Mouse (Mus musculus): ENCODE measurements around the gene Rbms3. TPM values are rescaled to one million over a fixed set of nuclear protein-coding genes. Genes with fewer than 3 reads are reported as not detected.

Gene Rbms3
- total and polyA plus RNA-seq, 3 experiments: not detected

DNA sequence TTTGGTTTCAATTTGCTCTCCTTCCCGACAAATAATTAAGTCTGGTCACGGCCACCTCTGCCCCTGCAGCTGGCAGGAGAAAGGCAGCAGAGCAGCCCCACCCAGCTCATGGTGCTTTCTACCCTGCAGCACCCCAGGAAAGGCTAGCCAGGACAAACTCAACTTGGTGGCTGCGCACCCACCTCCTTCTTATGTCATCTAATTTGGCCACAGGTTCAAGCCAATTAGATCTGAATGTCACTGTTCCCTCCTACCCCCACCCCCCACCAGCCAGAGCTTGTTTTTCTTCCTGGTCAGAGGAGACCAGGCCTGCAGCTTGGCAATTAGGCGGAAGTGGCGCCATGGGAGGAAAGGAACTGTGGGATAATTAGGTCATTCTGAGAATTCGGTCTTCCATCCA is 664.0 kb downstream of the Rbms3 start:
- Histone ChIP-seq H3K9me3 (replicated peaks; ENCODE audit: low read length) (peaks cover 82% of the 10 kb centered on the region), H3K4me2 (ENCODE audit: insufficient read depth, low read depth, poor library complexity, severe bottlenecking) (no peak overlapping the region), H3K4me1 (ENCODE audit: control insufficient read depth in 1 of 2, insufficient read depth in 2 of 2) (no peaks in the 10 kb centered on the region), H3K4me3 (replicated peaks in 1 of 3; ENCODE audit: low read depth in 2 of 3, low read length in 2 of 3, poor library complexity in 1 of 3) (no peak overlapping the region), H3K36me3 (replicated peaks in 1 of 2; ENCODE audit: control insufficient read depth in 1 of 2, insufficient read depth in 1 of 2, low read length in 1 of 2) (no peaks in the 10 kb centered on the region), H3K79me2 (replicated peaks; ENCODE audit: control insufficient read depth, extremely low read depth, insufficient read depth, poor library complexity, severe bottlenecking) (no peaks in the 10 kb centered on the region), H3K27ac (ENCODE audit: insufficient read depth, low read depth) (no peak overlapping the region), H3K27me3 (replicated peaks) (no peaks in the 10 kb centered on the region), H3K9ac (ENCODE audit: insufficient read depth, low read depth) (no peak overlapping the region)
- in situ Hi-C loops (cut with MboI; ENCODE audit: low pct_ligation_motif_present, low pct_unique_long_range_greater_than_20kb, low sequenced_read_pairs) (no loop called here), dilution Hi-C loops (cut with MboI; ENCODE audit: extremely low pct_ligation_motif_present, extremely low pct_unique_long_range_greater_than_20kb, low sequenced_read_pairs) (no loop called here)
- no peak for TF ChIP-seq CHD2 (IDR thresholded peaks at IDR 0.05; ENCODE audit: low read length)
- DNase-seq (ENCODE audit: extremely low read depth): no peak

DNA sequence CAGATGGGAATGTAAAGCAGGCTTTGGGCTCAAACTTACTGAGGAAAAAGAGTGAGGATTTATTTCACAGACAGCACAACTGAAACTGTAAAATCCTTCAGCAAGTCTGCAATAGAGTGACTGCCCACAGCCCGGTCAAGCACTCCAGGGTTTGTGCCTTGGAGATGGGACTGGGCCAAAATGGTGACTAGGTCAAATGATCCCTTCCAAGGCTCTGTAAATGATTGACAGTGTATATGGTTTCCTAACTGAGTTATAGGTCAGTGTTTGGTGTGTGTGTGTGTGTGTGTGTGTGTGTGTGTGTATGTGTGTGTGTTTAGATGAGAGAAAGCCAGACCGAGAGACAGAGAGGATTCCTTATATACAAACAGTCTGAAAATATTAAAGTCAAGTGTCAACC is 673.6 kb downstream of the Rbms3 start:
- no peaks in the 10 kb centered on the region for H3K36me3 ChIP-seq (replicated peaks in 1 of 2; ENCODE audit: control insufficient read depth in 1 of 2, insufficient read depth in 1 of 2, low read length in 1 of 2)
- no peaks in the 10 kb centered on the region for H3K4me1 ChIP-seq (ENCODE audit: control insufficient read depth in 1 of 2, insufficient read depth in 2 of 2)
- no peak overlapping the region for H3K27ac ChIP-seq (ENCODE audit: insufficient read depth, low read depth)
- no peaks in the 10 kb centered on the region for H3K79me2 ChIP-seq (replicated peaks; ENCODE audit: control insufficient read depth, extremely low read depth, insufficient read depth, poor library complexity, severe bottlenecking)
- no peak overlapping the region for H3K4me2 ChIP-seq (ENCODE audit: insufficient read depth, low read depth, poor library complexity, severe bottlenecking)
- no peak for DNase-seq (ENCODE audit: extremely low read depth)
- H3K27me3 ChIP-seq (replicated peaks): no peaks in the 10 kb centered on the region
- in situ Hi-C loops (cut with MboI; ENCODE audit: low pct_ligation_motif_present, low pct_unique_long_range_greater_than_20kb, low sequenced_read_pairs) (no loop called here), dilution Hi-C loops (cut with MboI; ENCODE audit: extremely low pct_ligation_motif_present, extremely low pct_unique_long_range_greater_than_20kb, low sequenced_read_pairs) (no loop called here)
- peaks cover 64% of the 10 kb centered on the region for H3K9me3 ChIP-seq (replicated peaks; ENCODE audit: low read length)
- H3K9ac ChIP-seq (ENCODE audit: insufficient read depth, low read depth): no peak overlapping the region
- no peak for TF ChIP-seq ELF1 (IDR thresholded peaks at IDR 0.05; ENCODE audit: low read depth, low read length)
- TF ChIP-seq MXI1 (IDR thresholded peaks at IDR 0.05; ENCODE audit: low read depth, low read length): no peak
- no peak for TF ChIP-seq RCOR1 (conservative IDR thresholded peaks at IDR 0.05; ENCODE audit: low read depth, low read length)
- TF ChIP-seq JUND (conservative IDR thresholded peaks at IDR 0.05; ENCODE audit: low read depth, low read length): no peak
- TF ChIP-seq MAFK (IDR thresholded peaks at IDR 0.05; ENCODE audit: insufficient replicate concordance, low read length): no peak
- no peak for TF ChIP-seq BHLHE40 (IDR thresholded peaks at IDR 0.05; ENCODE audit: low read depth, low read length)
- TF ChIP-seq USF2 (conservative IDR thresholded peaks at IDR 0.05; ENCODE audit: low read depth, low read length): no peak
- no peak for TF ChIP-seq TCF12 (IDR thresholded peaks at IDR 0.05; ENCODE audit: low read depth, low read length)
- no peak for TF ChIP-seq POLR2AphosphoS2 (IDR thresholded peaks at IDR 0.05; ENCODE audit: low read depth, low read length)
- no peak for TF ChIP-seq MYC (IDR thresholded peaks at IDR 0.05; ENCODE audit: low read depth, low read length)
- no peak for TF ChIP-seq MAX (IDR thresholded peaks at IDR 0.05; ENCODE audit: low read length)
- no peak for TF ChIP-seq RAD21 (IDR thresholded peaks at IDR 0.05; ENCODE audit: low read depth, low read length)
- no peak for TF ChIP-seq NELFE (IDR thresholded peaks at IDR 0.05; ENCODE audit: low read depth, low read length)
- no peak for TF ChIP-seq CHD2 (IDR thresholded peaks at IDR 0.05; ENCODE audit: low read length)
- no peak for TF ChIP-seq SIN3A (IDR thresholded peaks at IDR 0.05; ENCODE audit: low read length)
- TF ChIP-seq ZC3H11A (IDR thresholded peaks at IDR 0.05; ENCODE audit: low read depth, low read length): no peak
- TF ChIP-seq NRF1 (IDR thresholded peaks at IDR 0.05; ENCODE audit: low read depth, low read length): no peak
- TF ChIP-seq UBTF (IDR thresholded peaks at IDR 0.05; ENCODE audit: low read depth, low read length): no peak
- no peak for TF ChIP-seq CHD1 (IDR thresholded peaks at IDR 0.05; ENCODE audit: low read depth, low read length)
- no peak for TF ChIP-seq E2F4 (IDR thresholded peaks at IDR 0.05; ENCODE audit: insufficient replicate concordance, low read depth, low read length)
- H3K4me3 ChIP-seq (replicated peaks in 1 of 3; ENCODE audit: low read depth in 2 of 3, low read length in 2 of 3, poor library complexity in 1 of 3): no peak overlapping the region
